Mouse (Mus musculus) heart, embryonic 13.5 days (tissue): ENCODE measurements at regions not wholly inside any gene's neighbourhood (a gene's known extent, or its start where the extent isn't known, plus 50 kb on each side); places are given as distances from the start of the nearest gene placed in this dataset.

Experiments
- ATAC-seq: fragments of 200-750 bp; cut with Nextera tagmentation; 2 replicates; pipeline ENCODE4 v1.8.0; 2017; ENCODE audit warnings: moderate TSS enrichment; ENCODE audit not compliant: insufficient number of reproducible peaks, low FRiP score, low TSS enrichment; ENCODE audit errors: extremely low read depth
- H3K27ac ChIP-seq: fragments of 300-500 bp; sonication (generic); replicated peaks from 2 replicates; pipeline ENCODE4 v1.5.1; 2015; ENCODE audit warnings: moderate library complexity, mild to moderate bottlenecking, inconsistent platforms
- H3K27me3 ChIP-seq: fragments of 300-500 bp; sonication (generic); replicated peaks from 2 replicates; pipeline ENCODE4 v1.6.1; 2015; ENCODE audit warnings: mild to moderate bottlenecking, inconsistent platforms
- H3K36me3 ChIP-seq: fragments of 300-500 bp; sonication (generic); 2 replicates; pipeline ENCODE4 v1.6.1; 2015; ENCODE audit warnings: mild to moderate bottlenecking, inconsistent platforms
- H3K4me1 ChIP-seq: fragments of 300-500 bp; sonication (generic); 2 replicates; pipeline ENCODE4 v1.6.1; 2015; ENCODE audit warnings: inconsistent platforms
- H3K4me2 ChIP-seq: fragments of 300-500 bp; sonication (generic); 2 replicates; pipeline ENCODE4 v1.6.1; 2015; ENCODE audit warnings: inconsistent platforms, mild to moderate bottlenecking, moderate library complexity
- H3K4me3 ChIP-seq: fragments of 300-500 bp; sonication (generic); 2 replicates; pipeline ENCODE4 v1.5.1; 2015; ENCODE audit warnings: moderate library complexity, mild to moderate bottlenecking, inconsistent platforms
- H3K9ac ChIP-seq: fragments of 300-500 bp; sonication (generic); 2 replicates; pipeline ENCODE4 v1.6.1; 2015; ENCODE audit warnings: inconsistent platforms, mild to moderate bottlenecking, moderate library complexity
- H3K9me3 ChIP-seq: fragments of 300-500 bp; sonication (generic); 2 replicates; pipeline ENCODE4 v1.6.1; 2016; ENCODE audit warnings: inconsistent platforms
- WGBS: fragments of 180-500 bp; shearing (Covaris S2); methylation state at CpG from one replicate; pipeline ENCODE4 v1.1.7; 2015; ENCODE audit warnings: mixed read lengths; 5-methylcytosine and 5-hydroxymethylcytosine counted together

DNA sequence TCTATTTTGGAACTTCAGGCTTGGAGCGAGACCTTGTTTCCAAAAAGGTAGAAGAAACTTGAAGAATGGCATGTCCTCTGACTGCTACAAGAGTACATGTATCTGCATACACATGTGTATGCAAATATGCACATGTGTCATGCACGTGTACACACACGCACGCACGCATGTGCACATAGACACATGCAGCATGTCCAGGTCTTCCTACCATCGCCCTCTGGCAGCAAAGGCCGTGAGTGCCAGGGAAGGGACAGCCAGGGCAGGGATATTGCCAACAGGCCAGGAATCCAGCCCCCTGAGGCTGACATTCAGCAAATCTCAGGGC lies 231.0 kb downstream of the Clic5 start:
- Histone ChIP-seq H3K9ac (no peak overlapping the region), H3K4me1 (peaks cover 7% of the 10 kb centered on the region), H3K4me3 (no peak overlapping the region), H3K36me3 (no peaks in the 10 kb centered on the region), H3K9me3 (peaks cover 11% of the 10 kb centered on the region), H3K27ac (no peak overlapping the region), H3K27me3 (no peaks in the 10 kb centered on the region), H3K4me2 (no peak overlapping the region)
- 81% methylated on average over 7 of the region's 7 CpGs for WGBS
- ATAC-seq: no peak

- no peaks in the 10 kb centered on the region for H3K27me3 ChIP-seq
- 70% methylated on average over 9 of the region's 9 CpGs for WGBS
- no peak overlapping the region for H3K4me3 ChIP-seq
- H3K4me1 ChIP-seq: peaks cover 7% of the 10 kb centered on the region
- H3K9ac ChIP-seq: no peak overlapping the region
- peaks cover 10% of the 10 kb centered on the region for H3K9me3 ChIP-seq
- H3K4me2 ChIP-seq: no peak overlapping the region
- no peaks in the 10 kb centered on the region for H3K36me3 ChIP-seq
- no peak for ATAC-seq
- no peak overlapping the region for H3K27ac ChIP-seq
These were observed 232.0 kb downstream of the Clic5 start for GRCm38 (mm10) chr17:44420098-44421070.

DNA sequence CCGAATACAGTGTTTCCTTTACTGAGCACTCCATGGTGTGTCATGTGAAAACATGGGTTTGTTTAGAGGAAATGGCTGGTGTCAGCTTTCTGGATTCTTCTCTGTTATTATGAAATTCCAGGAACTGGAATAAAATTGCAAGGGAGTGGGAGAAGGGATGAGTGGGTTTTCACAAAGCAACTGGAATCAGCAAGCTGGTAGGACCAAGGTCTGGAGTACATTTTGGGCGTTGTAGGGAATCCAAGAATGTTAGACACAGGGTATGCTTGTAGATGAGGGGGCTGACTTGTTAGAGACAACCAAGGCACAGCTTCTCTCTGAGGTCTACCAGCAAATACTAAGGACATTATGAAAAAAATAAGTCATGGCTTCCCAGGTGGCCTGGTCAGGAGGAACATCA lies 233.8 kb downstream of the Clic5 start:
- H3K9ac ChIP-seq: no peak overlapping the region
- WGBS: 79% methylated on average over 2 of the region's 2 CpGs

GRCm38 (mm10) chr17:44422865-44423264 lies 234.5 kb downstream of the Clic5 start:
- H3K27ac ChIP-seq: no peak overlapping the region
- WGBS: 72% methylated on average over 5 of the region's 5 CpGs
- H3K9me3 ChIP-seq: no peaks in the 10 kb centered on the region
- H3K27me3 ChIP-seq: no peaks in the 10 kb centered on the region
- H3K4me2 ChIP-seq: no peak overlapping the region
- no peak for ATAC-seq
- no peak overlapping the region for H3K4me3 ChIP-seq
- no peaks in the 10 kb centered on the region for H3K36me3 ChIP-seq
- H3K9ac ChIP-seq: no peak overlapping the region
- peaks cover 7% of the 10 kb centered on the region for H3K4me1 ChIP-seq

More for the DNA sequence above, 233.8 kb downstream of the Clic5 start:
- no peaks in the 10 kb centered on the region for H3K27me3 ChIP-seq
- no peak overlapping the region for H3K27ac ChIP-seq
- H3K4me2 ChIP-seq: no peak overlapping the region
- H3K36me3 ChIP-seq: no peaks in the 10 kb centered on the region
- H3K4me1 ChIP-seq: peaks cover 7% of the 10 kb centered on the region
- no peak overlapping the region for H3K4me3 ChIP-seq
- no peak for ATAC-seq
- H3K9me3 ChIP-seq: no peaks in the 10 kb centered on the region

DNA sequence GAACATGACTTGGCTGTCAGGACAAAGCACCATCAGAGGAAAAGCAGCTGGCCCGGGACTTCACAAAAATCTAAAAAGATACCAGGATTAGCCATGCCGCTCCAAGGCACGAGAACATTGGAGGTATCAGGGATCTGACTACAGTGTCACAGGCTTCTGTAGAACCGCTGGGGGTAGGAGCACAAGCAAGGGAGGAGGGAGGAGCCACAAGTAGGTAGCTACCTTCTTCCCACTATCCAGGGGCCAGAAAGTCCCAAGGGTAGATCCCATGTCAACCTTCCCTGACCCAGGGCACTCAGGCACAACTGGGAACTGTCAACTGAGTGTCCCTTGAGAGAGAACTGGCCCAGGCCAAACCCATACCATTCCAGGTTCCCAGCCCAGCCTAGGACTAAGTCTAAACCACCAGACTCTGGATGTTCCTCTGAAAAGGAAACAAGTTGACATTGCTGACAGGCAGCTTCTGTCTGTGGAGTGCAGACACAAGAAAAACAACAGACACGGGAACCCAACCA lies 235.1 kb downstream of the Clic5 start:
- no peaks in the 10 kb centered on the region for H3K27me3 ChIP-seq
- ATAC-seq: no peak
- H3K9ac ChIP-seq: no peak overlapping the region
- peaks cover 7% of the 10 kb centered on the region for H3K4me1 ChIP-seq
- no peaks in the 10 kb centered on the region for H3K9me3 ChIP-seq
- no peak overlapping the region for H3K4me3 ChIP-seq
- no peak overlapping the region for H3K27ac ChIP-seq
- no peaks in the 10 kb centered on the region for H3K36me3 ChIP-seq
- H3K4me2 ChIP-seq: no peak overlapping the region
- 56% methylated on average over 5 of the region's 5 CpGs for WGBS

DNA sequence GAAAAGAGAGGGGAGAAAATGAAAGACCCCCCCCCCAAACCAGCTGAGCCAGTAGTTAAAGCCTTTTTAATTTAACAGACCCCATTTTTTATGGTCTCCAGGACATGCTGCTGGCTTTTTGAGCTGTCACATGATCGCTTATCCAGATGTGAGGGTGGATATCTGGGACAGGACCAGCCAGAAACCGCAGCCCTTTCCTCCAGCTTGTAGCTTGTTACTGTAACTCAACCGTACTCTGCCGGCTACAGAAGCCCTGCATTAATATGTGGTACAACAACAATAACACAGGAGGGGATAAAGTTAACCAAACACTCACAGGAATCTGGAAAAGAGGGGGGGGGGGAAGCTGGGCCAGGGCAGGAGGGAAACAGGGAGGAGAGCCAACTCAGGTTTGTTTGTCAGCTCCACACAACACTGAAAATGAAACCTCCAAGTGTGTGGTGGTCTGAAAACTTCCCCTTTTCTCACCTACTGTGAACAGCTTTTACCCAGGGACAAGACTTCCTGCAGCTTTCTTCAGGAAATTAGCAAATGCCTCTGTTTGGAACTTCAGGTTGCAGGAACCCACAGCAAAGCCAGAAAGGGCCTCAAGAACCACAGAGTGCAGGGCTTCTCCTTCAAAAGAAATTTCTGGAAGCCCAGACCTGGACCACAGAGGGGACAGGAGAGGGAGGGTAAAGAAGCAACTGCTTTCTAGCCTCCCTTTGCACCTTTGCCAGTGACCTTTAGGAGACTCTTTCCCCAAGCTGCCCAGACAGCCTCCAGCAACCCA lies 244.3 kb downstream of the Clic5 start:
- H3K9me3 ChIP-seq: no peaks in the 10 kb centered on the region
- H3K4me1 ChIP-seq: 0 out of 2 replicates have a peak, but pooled peaks cover 7% of the 10 kb centered on the region
- no peak overlapping the region for H3K9ac ChIP-seq
- no peaks in the 10 kb centered on the region; the same call in 1 of the 2 replicates for H3K27me3 ChIP-seq
- WGBS: 37% methylated on average over 4 of the region's 4 CpGs
- H3K4me3 ChIP-seq: no peak overlapping the region
- no peaks in the 10 kb centered on the region for H3K36me3 ChIP-seq
- H3K27ac ChIP-seq: no peak overlapping the region
- ATAC-seq: no peak
- H3K4me2 ChIP-seq: no peak overlapping the region

DNA sequence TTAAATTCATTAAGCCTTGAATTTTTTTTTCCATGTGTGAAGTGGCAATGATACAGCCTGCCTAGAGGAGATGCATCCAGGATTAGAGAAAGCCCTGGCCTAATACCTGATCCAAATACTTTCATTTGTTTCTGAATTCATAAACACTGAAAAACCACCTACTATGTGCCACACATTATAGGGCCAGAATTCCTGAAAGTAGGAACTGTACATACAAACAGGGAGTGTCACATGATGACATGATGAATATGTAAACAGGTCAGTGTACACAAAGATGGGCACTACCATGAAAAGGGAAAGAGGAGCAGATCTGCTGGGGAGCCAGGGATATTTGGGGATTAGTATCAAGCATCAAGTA lies 244.9 kb downstream of the Clic5 start:
- Histone ChIP-seq H3K27ac (no peak overlapping the region), H3K4me1 (0 out of 2 replicates have a peak, but pooled peaks cover 7% of the 10 kb centered on the region), H3K9ac (no peak overlapping the region), H3K4me3 (no peak overlapping the region), H3K27me3 (no peaks in the 10 kb centered on the region; the same call in 1 of the 2 replicates), H3K36me3 (no peaks in the 10 kb centered on the region), H3K4me2 (no peak overlapping the region), H3K9me3 (no peaks in the 10 kb centered on the region)
- no peak for ATAC-seq

- H3K27me3 ChIP-seq: no peaks in the 10 kb centered on the region
- no peaks in the 10 kb centered on the region for H3K9me3 ChIP-seq
- no peaks in the 10 kb centered on the region for H3K36me3 ChIP-seq
- H3K4me1 ChIP-seq: 0 out of 2 replicates have a peak, but pooled peaks cover 7% of the 10 kb centered on the region
- H3K4me3 ChIP-seq: no peak overlapping the region
- H3K4me2 ChIP-seq: no peak overlapping the region
- no peak overlapping the region for H3K9ac ChIP-seq
- 77% methylated on average over 9 of the region's 9 CpGs for WGBS
- no peak overlapping the region for H3K27ac ChIP-seq
- no peak for ATAC-seq
These were observed 248.2 kb downstream of the Clic5 start for GRCm38 (mm10) chr17:44436536-44437043.

- H3K9ac ChIP-seq: no peak overlapping the region
- H3K36me3 ChIP-seq: no peaks in the 10 kb centered on the region
- H3K4me3 ChIP-seq: no peak overlapping the region
- ATAC-seq: no peak
- H3K4me1 ChIP-seq: peaks cover 6% of the 10 kb centered on the region
- H3K27ac ChIP-seq: no peak overlapping the region
- no peaks in the 10 kb centered on the region for H3K9me3 ChIP-seq
- no peak overlapping the region for H3K4me2 ChIP-seq
- no peaks in the 10 kb centered on the region for H3K27me3 ChIP-seq
These were observed 250.1 kb downstream of the Clic5 start for GRCm38 (mm10) chr17:44438526-44438925.

GRCm38 (mm10) chr17:44443460-44443859 lies 255.1 kb downstream of the Clic5 start:
- Histone ChIP-seq H3K4me1 (peaks cover 9% of the 10 kb centered on the region), H3K9me3 (0 out of 2 replicates have a peak, but pooled peaks cover 4% of the 10 kb centered on the region), H3K9ac (no peak overlapping the region), H3K36me3 (no peaks in the 10 kb centered on the region), H3K4me2 (no peak overlapping the region), H3K27ac (no peak overlapping the region), H3K27me3 (peaks cover 7% of the 10 kb centered on the region; the same call in 1 of the 2 replicates), H3K4me3 (no peak overlapping the region)
- ATAC-seq: no peak
- 32% methylated on average over 11 of the region's 11 CpGs for WGBS

DNA sequence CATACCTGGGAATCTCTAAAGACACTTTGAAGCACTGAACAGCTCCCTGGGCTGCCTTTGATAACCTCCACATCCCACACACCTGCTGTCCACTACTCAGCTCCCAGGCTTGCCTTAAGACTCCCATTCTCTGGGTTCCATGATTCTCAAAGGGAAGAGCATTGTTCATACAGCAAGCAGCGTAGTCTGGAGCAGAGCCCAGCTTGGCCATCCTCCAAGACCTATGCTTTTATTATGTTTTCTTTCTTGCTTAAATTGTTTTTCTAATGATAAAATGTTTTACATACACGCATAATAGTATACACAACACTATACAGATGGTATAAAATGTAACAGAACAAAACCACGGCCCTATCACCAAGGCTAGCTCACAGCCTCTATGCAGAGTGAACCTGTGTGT lies 257.0 kb downstream of the Clic5 start:
- H3K27me3 ChIP-seq: peaks cover 7% of the 10 kb centered on the region; the same call in 1 of the 2 replicates
- 57% methylated on average over 3 of the region's 3 CpGs for WGBS
- H3K9me3 ChIP-seq: 0 out of 2 replicates have a peak, but pooled peaks cover 4% of the 10 kb centered on the region
- H3K27ac ChIP-seq: no peak overlapping the region
- ATAC-seq: no peak
- peaks cover 9% of the 10 kb centered on the region for H3K4me1 ChIP-seq
- H3K36me3 ChIP-seq: no peaks in the 10 kb centered on the region
- no peak overlapping the region for H3K4me2 ChIP-seq
- H3K9ac ChIP-seq: no peak overlapping the region
- H3K4me3 ChIP-seq: no peak overlapping the region
